Mouse (Mus musculus) thymus, adult 2 months (tissue): Measurements from ENCODE around the gene Nepro.

ENCODE experiments used
- CTCF ChIP-seq: fragments of 200-500 bp; IDR thresholded peaks from 2 replicates; pipeline ENCODE4 v1.5.1; 2012; ENCODE audit warnings: mild to moderate bottlenecking, control low read depth, low read length, moderate library complexity, borderline replicate concordance; ENCODE audit not compliant: control insufficient read depth, poor library complexity, insufficient read depth; ENCODE audit errors: extremely low read depth
- POLR2A ChIP-seq: fragments of 200-500 bp; IDR thresholded peaks from 2 replicates; pipeline ENCODE4 v1.6.1; 2012; ENCODE audit warnings: mild to moderate bottlenecking, low read length, control low read depth, moderate library complexity; ENCODE audit not compliant: control insufficient read depth, poor library complexity, insufficient read depth; ENCODE audit errors: extremely low read depth

GRCm38 (mm10) chr16:44766320-44766892 is 42.3 kb downstream of the Nepro start:
- TF ChIP-seq CTCF (no peak), POLR2A (no peak)
